Mouse (Mus musculus): Measurements from ENCODE around the gene Akr1c18.
"Not testable (repeated sequence)": the region's sequence is repeated elsewhere in the genome, so short reads cannot be mapped to it uniquely, and the experiment has no call there.

Gene Akr1c18

DNA sequence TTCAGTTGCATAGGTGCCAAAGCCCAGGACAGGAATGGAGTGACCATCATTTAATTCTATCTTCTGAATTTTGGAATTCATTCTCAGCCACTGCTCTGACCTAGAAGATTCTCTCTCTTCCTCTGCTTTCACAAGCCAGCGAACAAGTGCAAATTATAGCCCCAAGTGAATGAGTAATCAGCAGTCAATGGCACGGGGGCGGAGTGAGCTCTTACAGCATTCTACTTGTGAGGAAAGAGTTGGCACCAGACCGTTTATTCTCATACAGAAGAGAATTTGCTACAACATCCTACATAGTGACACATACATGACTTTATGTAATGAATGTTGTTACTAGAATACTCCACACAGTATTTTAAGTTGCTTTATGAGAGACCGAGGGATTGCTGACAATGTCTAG is at the start of gene Akr1c18:
Gene Akr1c18, minus strand, starts transcription at position 137 of the 400 bp plus-strand sequence.
- no peak for DNase-seq (ENCODE audit: low spot score)

GRCm38 (mm10) chr13:4192511-4192910 is 42.1 kb upstream of the Akr1c18 start:
- no peak for DNase-seq (ENCODE audit: low spot score)

- no peak for DNase-seq (ENCODE audit: low spot score)
Measured at GRCm38 (mm10) chr13:4190904-4191303, 40.5 kb upstream of the Akr1c18 start, which contains the start of gene Akr1c13. Gene Akr1c13 (plus strand): TSS chr13:4191150.

DNA sequence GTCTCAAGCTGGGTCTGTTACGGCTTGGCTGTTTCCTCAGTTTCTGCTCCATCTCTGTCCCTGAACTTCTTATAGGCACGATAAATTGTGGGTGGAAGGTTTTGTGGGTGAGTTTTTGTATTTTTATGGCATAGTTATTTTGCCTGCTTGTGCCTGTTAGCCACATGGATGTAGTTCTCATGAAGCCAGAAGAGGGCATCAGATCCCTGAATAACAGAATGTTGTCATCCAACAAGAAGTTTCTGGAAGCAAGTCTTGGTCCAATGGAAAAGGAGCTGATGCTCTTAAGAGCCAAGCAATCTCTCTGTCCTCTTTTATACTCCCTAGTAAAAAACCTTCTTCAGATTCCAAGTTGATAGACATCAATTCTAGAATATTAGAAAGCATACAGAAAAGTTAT is 37.7 kb upstream of the Akr1c18 start:
- DNase-seq (ENCODE audit: low spot score), result no peak

- not testable (repeated sequence) for DNase-seq (ENCODE audit: low spot score)
Measured at GRCm38 (mm10) chr13:4186641-4187411, 36.4 kb upstream of the Akr1c18 start.

- DNase-seq (ENCODE audit: low spot score), result no peak
Measured at GRCm38 (mm10) chr13:4183116-4183515, 32.7 kb upstream of the Akr1c18 start.

DNA sequence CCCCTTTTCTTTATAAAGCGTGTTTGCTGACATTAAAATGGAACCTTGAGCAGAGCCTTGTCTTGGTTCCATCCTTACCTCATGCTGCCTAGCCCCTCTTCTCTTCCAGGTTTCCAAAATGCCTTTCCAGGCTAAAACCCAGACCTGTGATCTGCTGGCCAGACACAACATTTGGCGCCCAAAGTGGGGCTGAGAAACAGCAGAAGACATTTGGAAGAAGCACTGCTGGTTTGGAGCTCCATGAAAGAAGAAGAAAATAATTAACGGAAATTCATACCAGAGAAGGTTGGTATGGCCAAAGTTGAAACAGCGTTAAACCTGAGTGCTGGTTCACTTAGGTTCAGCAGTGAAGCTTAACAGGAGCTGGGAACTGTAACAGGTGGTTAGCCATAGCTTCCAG is 30.9 kb upstream of the Akr1c18 start:
- not testable (repeated sequence) for DNase-seq (ENCODE audit: low spot score)

DNA sequence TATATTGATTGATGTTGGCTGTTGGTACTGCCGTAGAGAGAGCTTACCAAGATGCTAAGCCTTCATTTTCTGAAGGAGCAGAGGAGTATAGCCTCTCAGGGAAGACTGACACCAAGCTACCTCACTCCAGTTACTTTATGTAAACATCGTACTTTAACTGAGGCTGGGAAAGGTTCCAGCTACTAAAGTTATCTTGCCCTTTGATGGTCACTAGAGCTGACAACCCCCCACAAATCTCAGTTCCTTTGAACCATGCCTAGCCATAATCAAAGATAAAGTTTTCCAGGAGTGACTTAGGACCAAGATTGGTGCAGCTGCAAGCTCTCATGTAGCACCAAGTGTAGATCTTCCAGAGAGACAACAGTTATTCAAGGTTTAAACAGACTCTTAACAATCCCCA is 22.5 kb upstream of the Akr1c18 start:
- DNase-seq (ENCODE audit: low spot score), result no peak

GRCm38 (mm10) chr13:4168006-4168405 is 17.6 kb upstream of the Akr1c18 start:
- no peak for DNase-seq (ENCODE audit: low spot score)

DNA sequence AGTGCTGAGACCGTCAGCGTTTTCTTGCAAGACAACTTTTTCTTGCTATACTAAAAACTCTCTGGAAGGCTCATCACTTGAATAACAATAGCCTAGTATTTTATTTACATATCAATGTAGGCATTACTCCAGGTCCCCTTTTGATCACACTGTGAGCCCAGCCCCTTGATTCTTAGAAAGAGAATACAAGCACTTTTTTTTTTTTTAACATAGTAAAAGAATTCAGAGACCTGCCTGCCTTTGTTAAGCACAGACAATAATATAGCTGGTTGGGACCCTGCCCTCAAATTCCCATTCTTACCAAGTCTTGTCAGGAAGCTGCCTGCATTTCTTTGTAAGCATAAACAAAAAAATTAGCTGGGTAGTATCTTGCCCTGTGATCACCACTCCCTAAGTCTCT is 4.8 kb upstream of the Akr1c18 start:
- no peak for DNase-seq (ENCODE audit: low spot score)

DNA sequence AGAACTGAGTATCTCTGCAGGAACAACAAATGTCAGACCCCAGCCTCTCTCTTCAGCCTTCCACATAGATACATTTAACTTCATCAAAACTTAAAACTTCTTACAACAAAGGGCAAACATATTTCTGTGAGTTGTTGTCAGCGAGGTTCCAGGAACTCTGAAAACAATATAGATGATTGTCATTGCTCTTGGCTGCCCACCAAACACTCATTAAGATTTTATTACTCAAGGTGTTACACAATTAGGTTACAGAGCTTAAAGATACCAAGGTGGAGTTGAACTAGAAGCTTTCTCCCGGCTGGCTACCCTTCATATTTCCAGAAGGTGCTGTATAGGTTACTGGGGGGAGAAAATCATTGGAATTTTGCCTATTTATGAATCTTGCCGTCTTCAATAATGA is 3.1 kb upstream of the Akr1c18 start:
- no peak for DNase-seq (ENCODE audit: low spot score)

DNA sequence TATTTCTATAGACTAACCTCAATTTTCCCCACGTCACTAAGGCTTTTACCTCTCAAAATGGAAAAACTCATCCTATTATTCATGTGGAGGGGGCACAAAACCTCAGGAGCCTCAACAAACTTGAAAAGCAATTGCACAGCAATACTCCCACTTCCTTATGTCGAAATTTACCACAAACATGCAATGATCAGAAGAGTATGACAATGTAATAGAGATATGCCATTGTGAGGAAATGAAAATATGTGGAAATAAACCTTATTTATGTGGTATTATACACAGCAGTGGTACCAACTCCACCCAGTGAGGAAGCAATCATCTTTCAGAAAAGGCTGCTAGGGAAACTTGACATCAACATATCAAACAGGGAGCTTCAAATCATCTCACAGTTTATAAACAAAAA is 2.5 kb upstream of the Akr1c18 start:
- no peak for DNase-seq (ENCODE audit: low spot score)

GRCm38 (mm10) chr13:4144261-4144660 is 6.2 kb downstream of the Akr1c18 start:
- DNase-seq (ENCODE audit: low spot score), result no peak

DNA sequence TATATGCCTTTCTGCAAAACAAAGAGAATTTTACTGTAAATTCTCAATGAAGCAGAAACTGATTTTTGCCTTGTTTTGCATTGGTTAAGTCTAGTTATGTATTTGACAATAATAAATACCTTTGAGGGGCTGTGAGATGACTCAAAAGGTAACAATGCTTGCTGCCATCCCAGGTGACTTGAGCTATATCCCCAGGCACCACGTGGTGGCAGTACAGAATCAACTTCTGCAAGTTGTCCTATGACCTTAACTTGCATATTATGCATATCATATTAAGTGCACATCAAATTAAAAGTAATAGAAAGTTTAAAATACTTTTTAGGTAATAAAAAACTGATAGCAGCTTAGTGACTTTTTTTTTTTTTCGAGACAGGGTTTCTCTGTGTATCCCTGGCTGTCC is 17.4 kb downstream of the Akr1c18 start:
- DNase-seq (ENCODE audit: low spot score), result no peak

GRCm38 (mm10) chr13:4131721-4132120 is 18.7 kb downstream of the Akr1c18 start:
- no peak for DNase-seq (ENCODE audit: low spot score)

DNA sequence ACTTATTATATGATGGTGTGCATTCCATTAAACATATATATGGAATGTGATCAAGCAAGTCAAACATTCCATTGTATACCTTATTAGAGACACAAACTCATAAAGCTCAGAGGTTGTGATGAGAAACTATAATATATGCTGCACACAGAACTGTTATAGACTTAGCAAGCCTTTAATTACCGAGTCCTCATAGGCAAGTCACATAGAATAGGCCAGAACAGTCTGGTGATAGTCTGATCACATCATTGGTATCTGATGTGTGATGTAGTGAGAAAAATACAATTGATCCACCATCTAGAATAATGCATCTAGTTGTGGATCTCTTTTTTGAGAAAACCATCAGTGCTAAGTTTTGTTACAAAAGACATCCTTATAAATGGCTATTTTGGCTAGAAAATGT is 19.1 kb downstream of the Akr1c18 start:
- DNase-seq (ENCODE audit: low spot score), result no peak

DNA sequence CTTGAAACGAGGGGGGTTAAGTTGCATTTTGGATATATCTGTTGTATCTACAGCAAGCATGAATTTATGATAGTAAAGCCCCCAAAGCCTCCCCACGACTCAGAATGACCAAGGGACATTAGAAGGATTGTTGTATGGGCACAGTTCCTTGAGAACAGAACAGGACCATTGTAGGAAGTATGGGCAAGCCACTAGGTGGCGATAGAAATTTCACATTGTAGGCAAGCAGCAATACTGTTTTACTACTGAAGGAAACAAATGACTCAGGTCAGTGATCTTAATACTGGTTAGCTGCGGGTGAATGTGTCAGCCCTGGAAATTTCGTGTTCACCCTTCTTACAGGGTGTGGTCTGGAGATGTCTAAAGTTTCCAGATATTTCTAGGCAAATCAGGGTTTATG is 21.4 kb downstream of the Akr1c18 start:
- no peak for DNase-seq (ENCODE audit: low spot score)

DNA sequence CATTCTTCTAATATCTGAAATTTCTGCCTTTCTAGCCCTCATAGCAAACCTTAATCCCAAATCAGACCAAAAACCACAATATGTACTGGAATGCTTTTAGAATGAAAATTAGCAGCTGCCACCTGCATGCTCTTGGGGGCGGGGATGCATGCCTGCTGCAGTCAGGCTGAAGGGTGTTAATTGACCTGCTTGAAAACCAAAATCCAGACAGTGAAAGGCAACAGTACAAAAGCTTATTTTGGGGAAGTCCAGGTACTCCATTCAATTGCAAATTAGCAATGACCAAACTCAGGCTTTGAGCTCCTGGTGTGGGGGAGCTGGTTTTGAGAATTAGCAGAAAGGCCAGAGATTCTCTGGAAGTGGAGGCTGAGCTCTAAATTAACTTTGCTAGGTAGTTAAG is 24.6 kb downstream of the Akr1c18 start:
- DNase-seq (ENCODE audit: low spot score), result not testable (repeated sequence)

GRCm38 (mm10) chr13:4124471-4124870 is 26.0 kb downstream of the Akr1c18 start:
- DNase-seq (ENCODE audit: low spot score), result not testable (repeated sequence)

DNA sequence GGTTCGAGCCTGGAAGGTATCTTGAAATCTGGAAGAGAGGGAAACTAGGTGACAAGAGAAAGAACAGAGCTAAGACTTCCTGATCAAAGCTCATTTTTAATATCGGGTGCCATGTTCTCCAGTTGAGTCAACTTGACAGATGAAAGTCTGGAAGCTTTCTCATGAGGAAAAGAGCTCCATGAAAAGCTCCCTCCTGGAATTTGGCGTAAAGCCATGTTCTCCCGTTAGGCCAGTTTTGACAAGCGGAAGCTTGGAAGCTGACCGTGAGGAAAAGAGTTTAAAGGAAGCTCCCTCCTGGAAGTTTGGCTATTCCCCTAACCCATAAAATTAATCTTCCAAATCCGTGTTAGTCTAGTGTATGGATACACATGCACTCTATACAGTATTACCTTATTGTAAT is 27.3 kb downstream of the Akr1c18 start:
- no peak for DNase-seq (ENCODE audit: low spot score)

GRCm38 (mm10) chr13:4119181-4119904 is 31.1 kb downstream of the Akr1c18 start:
- no peak for DNase-seq (ENCODE audit: low spot score)

DNA sequence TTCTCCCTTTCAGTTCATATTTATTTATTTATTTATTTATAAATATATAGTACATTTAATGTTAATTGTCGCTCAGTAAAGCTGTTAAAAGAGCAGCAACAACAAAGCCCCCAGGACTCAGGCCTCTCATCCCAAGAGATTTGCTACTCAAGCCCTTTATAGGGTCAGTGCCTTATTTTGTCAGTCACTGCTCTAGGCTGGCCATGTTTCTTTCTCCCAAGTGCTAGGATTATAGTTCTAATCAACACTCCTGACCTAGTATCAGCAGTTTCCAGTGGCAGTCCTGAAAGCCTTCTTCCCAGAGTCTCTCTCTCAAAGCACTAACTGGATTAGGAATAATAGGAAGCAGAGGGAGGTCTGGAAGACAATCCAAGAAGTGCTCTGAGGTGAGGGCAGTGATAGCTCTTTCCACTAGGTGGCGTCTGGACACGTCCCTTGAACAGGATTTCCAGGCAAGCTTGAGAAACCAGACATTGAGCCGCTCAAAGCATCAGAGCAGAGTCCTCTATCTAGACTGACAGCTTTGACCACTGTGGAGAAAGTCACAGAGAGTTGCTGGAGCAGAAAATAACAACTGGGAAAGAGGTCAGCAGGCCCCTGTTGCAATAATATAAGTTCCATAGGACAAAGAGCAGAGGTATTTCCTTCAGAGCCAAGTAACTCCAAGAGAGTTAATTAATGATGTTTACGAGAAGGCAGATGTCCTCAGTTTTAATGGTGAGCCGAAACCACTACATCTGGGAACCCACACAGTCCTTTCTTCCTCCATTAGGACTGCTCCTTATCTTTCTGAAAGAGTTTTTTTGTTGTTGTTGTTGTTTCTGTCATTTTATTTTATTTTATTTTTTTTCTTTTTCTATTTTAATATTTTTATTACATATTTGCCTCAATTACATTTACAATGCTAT is 39.9 kb downstream of the Akr1c18 start:
- peak; percentile 5 for DNase-seq (ENCODE audit: low spot score)
